Mouse (Mus musculus) monocyte, adult 2 months (primary cell): ENCODE measurements around the gene Tsc1.
A peak's percentile ranks its signal among the peaks of the same experiment; 100 is the strongest.

Experiments used
- DNase-seq, 2 experiments: peaks; one replicate each; pipeline ENCODE4 v3.0.0; 2022; ENCODE audit warnings: low spot score in 2 of 2, low read depth in 1 of 2

Tsc1 gene

DNA sequence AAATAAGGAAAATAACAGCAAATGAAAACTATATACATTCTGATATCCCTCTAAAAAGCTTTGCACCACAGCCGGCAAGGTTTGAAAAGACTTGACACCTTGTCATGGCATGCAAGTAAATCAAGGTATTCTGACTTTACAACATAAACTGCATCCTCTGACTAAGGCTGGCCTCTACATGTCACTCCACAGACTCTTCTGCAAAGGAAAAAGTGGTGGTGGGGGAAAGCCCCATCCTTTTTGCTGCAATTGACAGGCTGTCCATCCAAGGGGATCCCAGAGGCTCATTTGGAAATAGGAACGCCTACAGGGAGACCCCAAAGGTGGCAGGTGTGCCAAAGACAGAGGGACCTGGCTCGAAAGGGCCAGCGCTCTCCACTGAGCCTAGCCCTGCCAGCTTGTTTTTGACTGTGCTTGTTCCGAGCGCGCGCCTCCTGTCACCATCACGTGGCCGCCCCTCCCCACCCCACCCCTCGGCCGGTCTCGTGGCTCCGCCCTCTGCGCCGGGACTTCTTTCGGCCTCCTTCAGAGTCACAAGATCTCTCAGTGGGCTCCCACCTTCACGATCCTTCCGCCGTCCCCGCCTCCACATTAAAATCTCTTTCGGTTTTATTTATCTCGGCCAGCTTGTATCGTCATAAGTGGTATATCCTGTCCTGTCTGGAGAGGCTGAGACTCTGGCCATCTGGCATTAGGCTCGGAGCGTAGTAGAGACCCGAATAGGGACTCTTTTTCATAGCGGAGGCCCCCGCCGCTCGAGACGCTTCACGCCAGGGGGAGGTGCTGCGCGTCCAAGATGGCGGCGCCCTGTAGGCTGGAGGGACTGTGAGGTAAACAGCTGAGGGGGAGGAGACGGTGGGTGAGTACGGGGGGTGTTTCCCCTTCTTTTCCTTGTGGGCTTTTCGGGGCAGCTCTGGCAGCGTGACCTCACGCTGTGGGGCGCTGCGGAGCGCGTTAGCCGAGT, at the start of gene Tsc1:
TSS of gene Tsc1 (plus strand) at position 768 of the 964 bp plus-strand sequence.
- DNase-seq = peak; percentile 80 to 89

DNA sequence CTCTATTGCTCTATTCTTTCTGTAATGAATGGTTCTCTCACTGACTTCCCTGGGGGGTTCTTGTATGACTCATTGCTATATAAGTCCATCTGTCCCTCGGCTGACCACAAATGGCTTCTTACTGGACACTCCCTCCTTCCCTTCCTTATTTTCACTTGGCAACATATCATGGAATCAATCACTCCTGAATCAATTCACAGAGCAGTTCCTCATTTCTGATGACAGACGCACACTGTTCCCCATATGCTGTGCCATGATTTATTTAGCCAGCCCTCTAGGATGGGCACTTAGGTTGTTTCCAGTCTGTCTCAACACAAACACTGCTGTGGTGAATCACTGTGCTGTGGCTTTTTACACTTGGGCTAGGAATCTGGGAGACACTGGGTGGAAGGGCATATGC, 49.5 kb upstream of the Tsc1 start:
- peak; percentile 73 to 79 for DNase-seq

DNA sequence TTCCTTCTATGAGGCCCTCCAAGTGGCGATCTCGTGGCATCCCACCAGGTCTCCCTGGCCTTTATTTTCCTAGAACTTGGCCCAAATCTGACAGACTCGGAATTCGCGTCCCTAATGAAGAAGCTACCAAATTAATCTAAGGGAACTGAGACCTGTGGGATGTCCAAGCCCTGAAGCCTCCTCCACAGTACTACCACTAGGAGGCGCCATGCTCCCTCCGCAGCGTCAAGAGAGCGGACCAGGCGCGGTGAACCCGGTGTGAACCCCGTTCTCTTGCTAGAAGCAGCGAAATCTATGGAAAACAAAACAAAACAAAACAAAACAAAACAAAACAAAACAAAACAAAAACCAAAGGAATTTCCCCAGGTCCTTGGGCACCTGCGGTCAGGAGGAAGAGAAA, 48.2 kb upstream of the Tsc1 start:
- peak; percentile 38 to 70 for DNase-seq

DNA sequence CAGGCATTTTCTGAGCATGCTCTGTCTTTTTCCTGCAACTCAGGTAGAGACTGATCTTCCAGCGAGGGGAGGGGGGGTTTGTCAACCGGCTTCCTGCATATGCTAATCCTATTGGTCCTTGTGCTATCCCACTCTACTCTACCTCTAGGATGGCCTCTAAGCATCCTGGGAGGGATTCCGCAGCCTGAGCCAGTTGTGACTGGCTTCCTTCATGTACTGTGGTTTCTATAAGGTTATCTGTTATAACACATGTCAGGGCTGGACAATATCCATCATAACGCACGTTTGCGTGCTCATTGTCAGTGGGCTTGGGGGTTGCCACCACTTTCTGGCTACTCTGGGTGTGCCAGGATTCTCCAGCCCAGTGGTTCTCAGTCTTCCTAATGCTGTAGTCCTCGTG, 45.0 kb upstream of the Tsc1 start:
- no peak for DNase-seq

DNA sequence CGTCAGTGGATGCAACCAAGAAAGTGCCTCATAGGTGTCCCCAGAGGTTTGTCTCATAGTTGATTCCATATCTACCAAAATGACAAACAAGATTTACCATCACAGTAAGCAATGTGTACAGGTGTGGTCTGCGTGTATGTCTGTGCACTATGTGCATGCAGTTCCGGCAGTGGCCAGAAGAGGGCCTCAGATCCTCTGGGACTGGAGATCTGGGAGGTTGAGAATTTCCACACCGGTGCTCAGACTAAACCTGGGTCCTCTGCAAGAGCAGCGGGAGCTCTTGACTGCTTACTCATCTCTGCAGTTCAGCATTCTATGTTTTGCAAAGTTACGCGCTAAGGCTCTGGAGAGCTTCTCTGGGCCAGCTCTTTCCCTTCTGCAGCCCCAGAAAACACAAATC, 44.0 kb upstream of the Tsc1 start:
- DNase-seq = no peak

DNA sequence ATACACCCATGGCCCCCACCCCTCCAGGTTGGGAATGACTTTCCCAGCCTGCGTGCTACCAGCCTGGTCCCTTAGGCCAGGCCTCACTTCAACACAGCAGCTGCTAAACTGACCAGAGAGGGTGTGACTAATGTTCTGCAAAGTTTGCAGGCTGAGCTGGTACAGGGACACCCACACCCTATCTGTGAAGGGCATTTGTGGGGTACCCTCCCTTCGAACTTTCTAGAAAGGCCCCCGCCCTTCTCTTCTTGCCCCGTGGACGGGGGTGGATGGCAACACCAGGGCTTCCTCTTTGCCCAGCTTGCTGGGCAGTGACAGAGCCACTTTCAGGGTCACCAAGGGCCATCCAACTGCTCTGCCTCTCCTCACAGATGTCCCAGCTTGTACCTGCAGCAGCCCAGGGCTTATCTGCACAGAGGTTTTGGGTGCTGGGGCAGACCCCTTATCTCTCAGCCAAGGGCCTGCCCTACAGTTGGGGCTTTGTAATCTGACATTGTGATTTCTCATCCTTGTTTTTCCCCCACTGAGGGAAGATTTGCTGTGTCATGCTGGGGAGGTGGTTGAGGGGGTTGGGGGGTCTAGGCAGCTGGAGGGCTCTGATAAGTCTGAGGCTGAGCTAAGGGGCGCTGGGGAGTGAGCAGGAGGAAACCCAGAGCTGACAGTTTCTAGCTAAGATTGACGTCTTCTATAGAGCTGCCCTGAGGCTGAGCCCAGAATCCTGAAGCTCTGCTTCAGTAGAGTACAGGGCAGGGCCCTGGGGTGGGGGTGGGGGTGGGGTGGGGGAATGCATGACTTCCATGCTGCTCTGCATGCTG, 43.1 kb upstream of the Tsc1 start:
- peak in 1 of 2 experiments; percentile 39 for DNase-seq

DNA sequence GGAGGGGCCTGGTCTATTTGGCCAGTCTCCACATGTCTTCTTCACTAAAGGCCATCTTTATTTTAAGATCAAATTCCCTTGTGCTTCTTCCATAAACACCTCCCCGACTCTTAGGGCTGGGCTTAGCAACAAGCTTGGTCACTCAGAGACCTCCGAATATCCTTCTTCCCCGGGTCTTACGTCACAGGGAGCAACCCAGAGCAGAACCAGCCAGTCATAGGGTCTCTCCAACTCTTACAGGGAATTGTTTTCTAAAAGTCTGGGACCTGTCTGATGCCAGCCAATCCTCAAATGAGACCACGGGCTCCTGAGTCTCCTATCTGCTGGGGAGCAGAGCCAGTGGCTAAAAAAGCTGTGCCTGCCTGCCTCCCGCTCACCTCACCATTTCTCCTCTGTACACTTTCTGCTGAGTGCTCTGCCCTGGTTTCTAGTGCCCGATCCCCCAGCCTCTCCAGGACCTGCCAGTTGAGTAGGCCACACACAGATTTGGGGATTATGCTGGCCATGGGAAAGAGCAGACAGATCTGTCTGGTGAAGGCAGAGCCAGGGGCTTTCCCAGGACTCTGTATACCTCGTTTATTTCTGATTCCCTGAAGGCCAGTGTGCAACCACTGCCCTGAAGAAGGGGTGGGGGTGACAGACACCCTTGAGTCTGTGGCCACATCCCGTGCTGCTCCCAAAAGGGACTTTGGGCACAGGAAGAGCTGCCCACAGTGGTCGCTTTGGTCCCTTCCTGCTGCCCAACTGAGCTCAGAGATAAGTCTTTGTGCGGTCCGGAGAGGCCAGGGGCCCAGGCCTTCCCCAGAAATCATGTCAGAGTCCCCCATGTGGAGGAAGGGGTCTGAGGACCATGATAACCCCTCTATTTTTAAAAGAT, 42.1 kb upstream of the Tsc1 start:
- DNase-seq = no peak

DNA sequence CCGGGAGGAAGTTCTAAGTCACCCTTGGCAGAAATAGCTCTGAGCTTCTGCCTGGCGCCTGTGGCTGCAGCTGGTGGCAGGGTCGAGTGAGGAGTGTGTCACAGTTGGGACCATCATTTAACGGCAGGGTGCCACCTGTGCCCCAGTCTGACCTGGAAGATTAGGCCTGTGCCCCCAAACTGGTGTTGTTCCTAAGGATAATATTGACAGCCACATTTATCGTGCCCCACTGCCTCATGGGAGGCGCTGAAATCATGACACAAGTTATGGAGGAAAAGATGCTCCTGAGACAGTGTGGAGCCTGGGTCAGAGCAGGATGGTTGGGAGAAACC, 41.5 kb upstream of the Tsc1 start:
- no peak for DNase-seq

DNA sequence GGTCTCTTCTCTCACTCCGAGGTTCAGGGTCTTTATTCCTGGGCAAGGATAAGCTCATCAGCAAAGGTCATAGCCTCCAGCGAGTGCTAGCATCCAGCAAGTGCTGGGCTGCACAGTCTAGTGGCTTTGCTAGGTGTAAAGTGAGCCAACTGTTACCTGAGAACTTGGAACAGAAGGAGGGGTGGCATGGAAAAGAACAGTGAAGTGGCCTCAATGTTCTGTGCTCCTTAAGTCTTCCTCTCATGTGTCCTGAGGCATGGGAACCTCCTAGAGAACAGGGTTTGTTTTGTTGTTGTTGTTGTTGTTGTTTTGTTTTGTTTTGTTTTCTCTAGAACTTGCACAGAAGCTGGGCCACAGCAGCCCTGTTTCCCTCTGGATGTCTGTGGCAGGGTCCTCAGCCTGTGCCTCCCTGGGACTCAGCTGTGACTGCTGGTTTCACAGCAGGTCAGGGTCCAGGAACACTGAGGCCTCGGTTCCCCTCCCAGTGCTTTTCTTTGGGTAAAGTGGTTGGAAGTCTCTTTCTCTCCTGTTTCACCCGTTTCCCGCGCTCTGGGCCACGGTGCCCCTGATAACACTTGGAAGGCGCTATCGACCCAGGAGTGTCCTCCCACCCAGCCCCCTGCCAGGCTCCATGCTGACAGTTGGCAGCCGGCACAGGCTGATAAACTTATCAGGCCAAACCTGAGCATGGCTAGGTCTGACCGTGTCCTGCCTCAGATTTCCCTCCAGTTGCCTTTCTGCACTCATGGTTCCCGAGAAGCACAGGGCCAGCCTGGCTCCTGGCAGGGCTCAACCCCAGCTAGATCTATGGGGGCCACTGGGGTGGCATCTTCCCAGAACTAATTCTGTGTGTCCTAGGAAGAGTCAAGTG, 39.1 kb upstream of the Tsc1 start:
- DNase-seq = no peak

DNA sequence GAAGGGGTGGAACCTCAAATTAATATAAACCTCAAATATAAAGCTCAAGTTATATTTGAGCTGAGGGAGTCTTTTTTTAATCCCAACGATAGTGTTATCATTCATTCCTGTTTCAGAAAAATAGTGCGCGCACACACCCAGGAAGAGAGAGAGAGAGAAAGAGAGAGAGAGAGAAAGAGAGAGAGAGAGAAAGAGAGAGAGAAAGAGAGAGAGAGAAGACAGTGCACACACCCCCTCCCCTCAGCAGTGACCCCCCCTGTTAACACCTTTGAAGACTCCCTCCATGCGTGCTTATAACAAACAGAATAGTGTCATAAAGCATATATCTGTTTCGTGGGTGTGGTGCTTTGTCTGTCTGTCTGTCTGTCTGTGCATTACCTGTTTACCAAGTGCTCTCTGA, 37.5 kb upstream of the Tsc1 start:
- no peak for DNase-seq

DNA sequence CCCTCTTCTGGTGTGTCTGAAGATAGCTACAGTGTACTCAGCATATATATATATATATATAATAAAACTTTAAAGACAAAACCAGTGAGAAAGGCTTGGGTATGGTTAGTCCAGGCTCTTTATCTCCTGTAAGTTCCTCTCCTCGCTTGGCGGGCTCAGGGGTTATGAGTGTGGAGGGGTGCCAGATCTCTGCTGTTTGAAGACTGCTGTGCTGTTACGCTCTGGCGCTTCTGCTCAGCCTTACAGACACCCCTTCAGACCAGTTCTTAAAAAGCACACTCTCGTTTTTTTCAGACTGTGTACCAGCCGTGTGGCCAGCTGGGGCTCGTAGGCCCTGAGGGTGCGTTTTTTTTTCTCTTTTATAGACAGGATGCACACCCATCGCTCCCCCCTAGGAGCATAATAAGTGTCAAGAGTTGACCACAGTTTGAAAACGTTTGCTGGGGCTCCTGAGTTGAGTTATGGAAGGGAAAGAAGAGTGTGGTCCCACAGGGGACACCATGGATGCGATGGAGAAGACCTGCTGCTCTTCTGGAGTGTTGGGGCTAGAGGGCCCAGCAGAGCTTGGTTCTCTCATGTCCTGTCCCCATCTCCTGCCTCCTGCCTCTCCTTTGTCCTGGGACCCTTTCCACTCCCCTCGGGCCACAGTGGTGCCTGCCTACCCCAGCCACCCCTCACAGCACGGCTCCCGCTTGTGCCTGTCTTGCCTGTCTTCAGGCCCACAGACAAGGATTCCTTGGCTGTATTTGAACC, 35.1 kb upstream of the Tsc1 start:
- no peak for DNase-seq

DNA sequence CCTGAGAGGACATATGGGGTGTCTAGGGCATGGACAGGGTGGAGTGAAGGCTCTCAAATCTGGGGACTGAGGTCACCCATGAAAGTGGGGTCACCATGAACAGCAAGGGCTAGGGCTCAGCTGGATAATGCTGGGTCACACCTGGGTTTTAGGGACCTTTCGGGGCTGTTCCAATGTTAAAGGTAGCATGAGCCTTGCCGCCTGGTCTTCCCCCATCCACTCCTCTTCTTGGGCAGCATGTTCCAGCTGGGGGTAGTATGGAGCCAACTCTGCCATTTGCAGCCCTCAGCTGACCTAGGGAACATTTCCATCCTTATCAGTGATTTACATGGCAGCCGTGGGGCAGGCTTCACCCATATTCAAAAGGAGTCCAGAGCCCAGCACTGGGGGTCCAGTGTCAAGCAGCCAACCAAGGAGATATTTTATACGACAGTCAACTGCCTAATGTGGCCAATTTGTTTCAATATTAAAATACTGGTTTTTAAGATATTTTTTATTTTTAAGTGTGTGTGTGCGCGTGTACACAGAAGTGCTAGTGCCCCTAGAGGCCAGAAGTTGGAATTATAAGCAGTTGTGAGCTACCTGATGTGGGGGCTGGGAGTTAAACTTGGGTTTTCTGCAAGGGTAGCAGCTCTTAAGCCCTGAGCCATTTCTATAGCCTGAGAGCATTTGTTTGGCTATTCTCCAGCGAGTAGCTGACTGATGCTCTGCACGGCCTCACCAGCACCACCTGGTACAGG, 34.3 kb upstream of the Tsc1 start:
- no peak for DNase-seq

DNA sequence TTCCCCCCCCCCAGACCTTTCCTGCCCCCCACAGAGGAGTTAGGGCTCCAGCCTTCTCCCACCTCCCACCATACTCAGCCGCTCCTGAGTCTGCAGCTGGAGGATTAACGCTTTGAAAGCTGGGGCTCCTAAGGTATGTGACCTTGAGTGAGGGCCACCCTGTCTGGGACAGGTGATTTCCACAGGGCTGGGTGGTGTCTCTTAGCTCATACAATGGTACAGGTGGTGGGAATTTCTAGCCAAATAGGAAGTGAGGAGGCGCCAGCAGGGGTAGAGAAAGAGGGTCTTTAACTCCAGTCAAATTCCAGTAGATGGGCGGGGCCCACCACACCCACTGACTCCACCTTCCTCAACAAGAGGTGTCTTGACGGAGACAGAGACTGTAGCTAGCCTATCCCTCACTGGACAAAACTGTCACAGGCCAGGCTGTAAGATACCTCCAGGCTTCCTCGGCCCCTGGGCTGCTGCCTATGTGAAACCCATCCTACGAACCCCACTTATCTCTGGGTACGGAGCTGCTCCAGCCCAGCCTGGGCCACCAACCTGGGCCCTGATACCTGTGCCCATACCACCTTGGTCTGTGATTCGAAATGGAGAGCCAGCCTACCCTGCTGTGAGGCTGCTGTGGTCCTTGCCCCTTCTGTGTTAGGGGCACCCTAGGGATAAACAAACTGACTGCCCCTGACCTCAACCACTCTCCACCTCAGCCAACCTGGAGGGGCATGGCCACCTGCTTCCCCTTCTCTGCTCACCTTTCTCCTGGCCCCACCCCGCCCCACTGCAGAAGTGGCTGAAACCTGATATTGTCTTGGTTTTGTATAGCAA, 33.5 kb upstream of the Tsc1 start:
- no peak for DNase-seq

DNA sequence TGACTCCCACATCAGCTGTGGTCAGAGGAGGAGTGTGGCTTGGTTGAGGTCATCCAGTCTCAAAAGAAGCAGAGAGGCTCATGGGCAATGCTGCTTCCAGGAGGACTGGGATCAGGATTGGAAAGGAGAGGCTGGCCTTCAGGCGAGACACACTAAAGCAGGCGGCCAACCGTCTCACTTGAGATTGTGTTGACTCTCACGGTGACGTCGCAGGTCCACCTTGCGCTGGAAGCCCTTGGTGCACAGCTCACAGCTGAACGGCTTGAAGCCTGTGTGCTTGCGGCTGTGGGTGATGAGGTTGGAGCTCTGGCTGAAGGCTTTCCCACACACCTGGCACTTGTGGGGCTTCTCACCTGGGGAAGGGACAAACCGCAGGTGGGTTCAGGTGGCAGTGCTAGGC, 31.2 kb upstream of the Tsc1 start:
- no peak for DNase-seq

DNA sequence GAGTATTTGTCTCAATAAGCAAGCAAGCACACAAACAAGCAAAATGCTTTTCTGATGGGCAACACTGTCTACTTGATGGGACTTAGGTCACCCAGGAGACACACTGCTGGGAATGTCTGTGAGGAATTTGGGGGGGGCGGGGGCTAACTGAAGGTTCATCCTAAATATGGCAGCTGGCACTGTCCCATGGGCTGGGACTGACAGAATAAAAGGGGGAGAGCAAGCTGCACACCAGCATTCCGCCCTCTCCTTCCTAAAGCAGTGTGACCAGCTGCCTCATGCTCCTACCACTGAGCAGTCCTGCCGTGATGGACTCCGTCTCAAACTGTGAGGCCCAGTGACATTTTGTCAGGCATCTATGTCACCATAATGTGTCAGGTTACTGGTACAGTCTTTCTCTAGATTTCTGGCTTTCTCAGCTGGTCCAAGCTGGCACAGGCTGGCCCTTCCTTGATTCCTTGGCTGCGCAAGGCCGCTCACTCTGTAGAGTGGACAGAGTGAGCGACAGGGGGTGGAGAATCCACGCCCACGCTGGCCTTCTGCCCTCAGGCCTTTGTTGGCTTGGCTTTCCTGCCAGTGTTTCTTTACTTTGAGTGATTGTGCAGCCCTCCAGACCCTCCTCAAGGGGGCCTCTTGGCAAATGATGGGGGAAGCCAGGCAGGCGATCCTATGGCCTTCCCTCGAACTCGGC, 30.2 kb upstream of the Tsc1 start:
- DNase-seq = no peak

DNA sequence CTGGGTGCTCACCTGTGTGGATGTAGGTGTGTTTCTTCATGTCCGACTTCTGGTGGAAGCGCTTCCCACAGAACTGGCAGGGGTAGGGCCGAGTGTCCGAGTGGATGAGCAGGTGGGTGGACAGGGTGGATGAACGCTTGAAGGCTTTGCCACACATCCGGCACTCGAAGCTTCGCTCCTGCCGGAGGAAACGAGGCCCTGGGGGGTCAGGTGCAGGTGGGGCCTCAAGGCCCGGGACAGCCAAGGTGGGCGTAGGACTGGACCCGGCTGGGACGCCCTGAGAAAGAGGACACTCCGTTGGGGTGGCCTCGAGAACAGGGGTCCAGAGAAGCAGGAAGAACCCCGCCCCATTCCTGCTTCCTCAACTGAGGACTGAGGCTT, 29.6 kb upstream of the Tsc1 start:
- DNase-seq = no peak

DNA sequence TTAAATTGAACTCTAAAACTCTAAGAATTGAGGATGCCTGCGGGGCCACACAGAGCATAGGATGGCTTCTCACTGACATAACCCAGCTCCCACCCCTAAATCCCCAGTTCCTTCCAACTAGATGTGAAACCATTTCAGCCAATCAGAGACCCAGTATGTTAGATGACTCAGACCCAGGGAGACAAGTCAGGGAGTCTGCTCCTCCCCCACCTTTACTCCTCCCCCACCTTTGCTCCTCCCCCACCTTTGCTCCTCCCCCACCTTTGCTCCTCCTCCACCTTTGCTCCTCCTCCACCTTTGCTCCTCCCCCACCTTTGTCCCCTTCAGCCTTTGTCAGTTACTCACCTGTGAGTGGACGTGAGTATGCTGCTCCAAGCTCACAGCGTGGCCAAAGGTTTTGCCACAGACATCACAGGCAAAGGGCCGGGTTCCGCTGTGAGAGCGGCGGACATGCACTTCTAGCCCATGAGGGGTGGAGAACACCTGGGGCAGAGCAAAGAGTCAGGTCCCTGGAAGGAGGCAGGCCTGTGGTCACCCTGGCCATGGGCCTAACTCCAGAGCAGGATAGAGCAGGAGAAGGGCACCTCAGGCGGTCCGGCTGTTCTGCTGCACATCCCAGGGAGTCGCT, 28.5 kb upstream of the Tsc1 start:
- DNase-seq = no peak
